Mouse (Mus musculus): ENCODE data around the gene Krt20.
A peak's percentile ranks its signal among the peaks of the same experiment; 100 is the strongest.

Gene Krt20

DNA sequence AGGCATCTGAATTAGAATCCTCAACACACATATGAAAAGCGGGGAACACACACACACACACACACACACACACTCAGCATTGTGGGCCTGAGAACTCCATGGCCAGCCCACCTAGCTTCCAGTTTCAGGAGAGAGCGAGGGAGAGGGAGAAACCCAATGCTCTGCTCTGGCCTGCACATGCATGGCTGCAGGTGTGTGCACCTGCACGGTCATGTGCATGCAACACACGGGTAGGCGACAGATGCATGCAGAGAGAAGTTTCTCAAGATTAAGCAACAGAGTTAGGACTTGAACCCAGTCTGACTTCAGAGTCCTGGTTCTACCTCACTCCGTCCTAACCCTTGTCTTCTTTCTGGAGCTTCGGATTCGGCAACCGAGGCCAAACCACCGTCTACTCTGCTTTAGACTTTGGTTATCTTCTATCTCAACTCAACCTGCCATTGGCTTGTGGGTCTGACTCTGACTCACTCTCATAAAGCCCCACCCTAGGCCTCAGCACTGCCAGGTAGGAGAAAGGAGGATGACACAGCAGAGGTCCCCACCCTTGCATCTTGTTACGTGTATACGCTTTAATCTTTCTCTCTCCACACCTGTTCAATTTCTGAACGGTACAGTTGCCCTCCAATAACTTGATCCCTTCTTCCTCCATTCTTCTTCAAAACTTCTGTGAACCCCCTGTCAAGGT is 23.3 kb downstream of the Krt20 start:
- DNase-seq (ENCODE audit: extremely low spot score, low spot score), result no peak

DNA sequence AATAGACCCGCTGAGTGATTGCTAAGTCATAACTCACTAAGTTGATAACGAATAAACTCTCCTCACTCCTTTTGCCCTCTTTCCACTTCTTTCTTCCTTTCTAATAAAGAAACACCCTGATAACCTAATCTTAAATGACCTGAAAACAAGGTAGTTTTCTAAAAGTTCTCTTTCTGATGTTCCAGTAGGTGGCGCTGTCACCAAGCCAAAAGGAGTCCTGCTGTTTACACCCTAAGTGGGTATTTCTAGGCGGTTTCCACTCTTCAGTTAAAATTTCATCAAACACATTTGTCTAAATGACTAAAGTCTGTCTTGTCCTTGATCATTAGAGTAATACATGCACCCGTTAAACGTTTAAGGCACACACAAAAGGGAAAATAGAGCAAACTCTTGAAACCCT is 24.7 kb downstream of the Krt20 start:
- DNase-seq (ENCODE audit: extremely low spot score, low spot score), result peak; percentile 21

DNA sequence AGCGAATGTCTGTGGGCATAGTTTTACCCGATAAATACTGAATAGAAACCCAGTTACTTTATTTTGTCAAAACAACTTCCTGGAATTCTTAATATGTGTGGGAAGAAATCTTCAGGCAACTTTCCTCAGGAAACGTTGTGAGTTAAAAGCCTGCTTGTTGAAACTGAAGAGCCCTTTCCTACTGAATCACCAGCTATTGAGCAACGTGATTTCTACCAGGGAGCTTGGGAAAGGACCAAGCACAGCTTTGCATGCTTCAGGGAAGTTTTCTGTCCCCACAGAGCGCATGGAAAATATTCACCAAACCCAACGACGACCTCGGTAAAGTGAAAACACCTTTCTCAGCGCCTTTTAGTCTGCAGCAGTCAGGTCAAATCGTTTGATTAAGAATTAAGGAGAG is 31.8 kb downstream of the Krt20 start:
- no peak for DNase-seq (ENCODE audit: extremely low spot score, low spot score)

DNA sequence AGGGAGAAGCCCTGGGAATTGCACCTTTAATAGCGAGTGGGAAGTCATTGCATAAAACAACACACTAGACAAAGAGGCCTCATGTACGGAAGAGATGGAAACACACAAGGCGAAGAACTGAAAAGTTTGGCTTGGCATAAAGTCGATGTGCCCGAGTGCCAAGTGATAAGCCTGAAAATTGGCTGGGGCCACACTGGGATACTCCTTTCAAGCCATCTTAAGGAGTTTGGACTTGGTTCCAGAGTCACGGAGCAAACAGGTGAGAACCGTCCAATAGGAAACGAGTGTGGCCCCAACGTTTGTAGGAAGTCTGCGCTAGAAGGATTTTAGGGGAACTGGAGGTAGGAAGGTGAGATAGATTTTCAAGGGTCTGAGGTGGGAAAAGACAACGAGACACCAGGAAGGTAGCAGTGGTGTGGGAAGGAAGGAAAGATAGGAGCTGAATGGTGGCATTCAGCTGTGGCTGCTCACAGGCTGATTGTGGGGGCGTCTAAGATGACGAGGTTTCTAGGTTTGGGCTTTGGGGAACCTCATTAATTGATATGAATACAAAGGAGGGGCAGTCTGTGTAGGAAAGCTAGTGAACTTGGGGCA is 37.9 kb downstream of the Krt20 start:
- no peak for DNase-seq (ENCODE audit: extremely low spot score, low spot score)

DNA sequence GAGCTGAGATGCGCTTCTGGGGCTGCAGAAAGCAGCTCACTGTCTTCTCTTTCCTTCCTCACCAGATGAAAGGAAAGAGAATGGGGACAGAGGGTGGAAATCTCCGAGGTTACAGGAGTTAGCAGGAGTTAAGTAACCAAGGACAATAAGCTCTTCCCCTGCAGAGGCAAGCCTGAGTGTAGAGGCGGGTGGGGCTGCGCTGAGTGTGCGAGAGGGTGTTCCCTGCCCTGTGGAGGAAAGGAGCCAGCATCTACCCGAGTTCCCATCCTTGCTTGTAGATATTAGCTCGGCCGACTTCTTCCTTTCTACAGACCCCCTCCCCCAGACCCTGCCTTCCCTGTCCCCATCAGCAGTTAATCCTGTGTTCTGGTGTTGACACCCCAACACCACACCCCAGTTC is 39.1 kb downstream of the Krt20 start:
- DNase-seq (ENCODE audit: extremely low spot score, low spot score), result no peak

DNA sequence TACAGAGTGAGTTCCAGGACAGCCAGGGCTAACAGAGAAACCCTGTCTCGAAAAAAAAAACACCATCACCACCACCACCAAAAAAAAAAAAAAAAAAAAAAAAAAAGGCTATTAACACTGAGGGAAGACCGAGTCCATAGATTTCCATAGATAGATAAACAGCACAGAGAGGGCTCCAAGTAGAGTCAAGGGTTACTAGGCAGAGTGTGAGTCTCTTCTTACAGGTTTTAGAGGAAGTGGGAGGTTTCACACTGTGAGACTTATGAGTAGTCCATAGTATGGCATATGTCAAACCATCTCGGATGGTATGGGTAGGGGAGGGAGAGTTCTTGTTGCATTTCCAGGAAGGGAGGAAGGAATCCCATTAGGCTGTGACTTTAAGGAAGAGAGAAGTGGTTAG is 39.9 kb downstream of the Krt20 start:
- no peak for DNase-seq (ENCODE audit: extremely low spot score, low spot score)

DNA sequence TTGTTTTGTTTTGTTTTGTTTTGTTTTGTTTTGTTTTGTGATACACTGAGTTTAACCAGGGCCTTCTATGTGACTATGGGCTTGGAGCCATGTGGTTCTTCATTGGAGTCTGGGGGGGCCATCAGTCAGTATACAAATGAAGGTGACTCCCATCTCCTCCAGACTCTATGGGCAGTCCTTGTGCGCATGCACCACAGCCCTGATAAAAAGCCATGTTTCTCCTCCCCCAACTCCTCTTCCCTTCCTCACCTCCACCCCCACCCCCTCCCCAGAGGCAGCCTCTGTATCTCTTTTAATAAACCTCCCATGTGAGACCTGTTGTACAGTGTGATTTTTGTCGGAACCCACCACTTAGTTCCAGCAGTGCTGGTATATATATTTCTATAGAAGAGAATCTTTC is 41.3 kb downstream of the Krt20 start:
- DNase-seq (ENCODE audit: extremely low spot score, low spot score), result no peak

DNA sequence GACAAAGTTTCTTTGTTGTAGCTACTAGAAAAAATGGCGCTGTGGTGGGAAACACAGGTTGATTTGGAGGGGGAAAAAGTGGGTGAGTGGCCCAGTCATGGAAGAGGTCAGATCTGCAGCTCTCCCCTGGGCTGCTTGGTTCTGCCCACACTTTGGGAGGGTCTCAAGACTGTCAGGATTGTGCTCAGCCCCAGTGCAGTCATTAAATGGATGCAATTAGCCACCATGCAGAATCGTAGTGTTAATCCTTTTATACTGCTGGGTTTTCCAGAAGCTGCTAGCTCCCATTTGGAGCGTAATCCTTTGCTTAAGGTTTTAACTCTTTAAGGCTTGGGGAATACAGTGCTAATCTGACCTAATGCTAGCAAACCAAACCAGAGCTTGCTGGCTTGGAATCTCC is 41.9 kb downstream of the Krt20 start:
- no peak for DNase-seq (ENCODE audit: extremely low spot score, low spot score)

DNA sequence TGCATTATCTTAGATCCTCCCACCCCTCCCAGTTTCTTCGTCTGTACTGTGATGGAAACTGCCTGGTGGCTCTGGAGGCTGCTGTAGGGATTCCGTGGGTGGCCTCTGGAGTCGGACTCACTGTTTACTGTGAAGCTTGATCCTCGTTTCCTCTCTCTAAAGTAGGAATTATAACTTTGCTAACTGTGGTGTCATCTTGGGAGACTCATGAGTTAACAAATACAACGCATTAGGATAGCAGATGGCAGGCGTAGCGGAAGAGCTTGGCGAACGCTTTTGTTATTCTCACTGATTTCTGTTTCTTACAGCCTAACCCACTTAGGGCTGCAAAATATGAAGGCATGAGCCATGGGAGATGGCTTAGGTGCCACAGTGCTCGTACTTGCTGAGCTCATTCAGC is 45.5 kb downstream of the Krt20 start:
- DNase-seq (ENCODE audit: extremely low spot score, low spot score), result no peak

DNA sequence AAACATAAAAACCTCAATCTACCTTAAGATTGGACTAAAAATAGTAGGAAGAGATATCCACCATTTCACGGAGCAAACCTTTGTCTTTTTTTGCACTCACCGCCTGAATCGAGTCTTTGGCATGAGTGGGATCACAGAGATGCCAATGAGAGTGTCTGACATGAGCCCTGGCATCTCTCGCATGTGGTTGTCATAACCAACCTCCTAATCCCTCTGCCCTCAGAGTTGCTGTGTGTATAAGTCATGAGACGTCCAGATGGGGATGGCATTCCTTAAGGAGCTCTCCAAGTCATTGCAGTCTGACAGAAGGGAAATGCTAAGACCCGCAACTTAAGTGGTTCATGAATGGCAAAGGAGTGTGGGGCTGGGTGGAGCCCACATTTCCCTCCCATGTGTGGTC is 46.6 kb downstream of the Krt20 start:
- DNase-seq (ENCODE audit: extremely low spot score, low spot score), result no peak

DNA sequence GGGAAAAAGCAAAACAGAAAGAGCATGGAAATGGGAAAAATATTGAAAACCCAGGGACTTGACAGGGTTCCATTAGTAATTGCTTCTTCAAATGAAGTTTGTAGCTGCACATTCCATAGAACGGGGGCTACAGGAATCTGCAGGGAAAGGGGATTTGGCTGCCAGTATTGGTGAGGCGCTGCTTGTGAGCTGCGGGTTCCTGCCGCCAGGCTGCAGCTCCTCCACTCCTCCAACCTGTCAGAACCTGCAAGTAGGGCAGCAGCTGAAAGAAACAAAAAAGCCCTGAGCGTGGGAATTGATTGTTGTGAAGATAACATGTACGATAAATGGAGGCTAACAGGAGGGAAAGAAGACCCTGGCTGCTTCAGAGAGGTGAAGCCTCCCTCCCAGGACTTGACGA is 47.1 kb downstream of the Krt20 start:
- no peak for DNase-seq (ENCODE audit: extremely low spot score, low spot score)

DNA sequence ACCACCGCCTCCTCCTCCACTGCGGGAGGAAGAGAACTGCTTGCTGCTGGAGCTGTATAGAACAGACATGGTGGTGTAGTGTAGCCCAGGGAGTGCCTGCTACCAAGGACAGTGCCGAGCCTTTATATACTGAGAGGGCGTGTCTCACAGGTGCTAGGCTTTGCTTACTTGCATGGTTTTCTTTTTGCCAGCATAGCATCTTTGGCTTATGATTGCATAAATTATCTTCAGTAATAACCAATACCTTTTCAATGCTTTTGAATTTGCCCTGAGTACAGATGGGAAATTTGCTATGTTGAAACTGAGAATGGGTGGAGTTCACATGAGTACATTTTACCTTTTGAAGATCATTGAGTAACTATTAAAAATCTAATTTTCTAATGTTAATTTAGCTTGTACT is 48.7 kb downstream of the Krt20 start, which contains the start of gene Krt10:
TSS of gene Krt10 (minus strand) at position 101 of the 400 bp plus-strand sequence.
- DNase-seq (ENCODE audit: extremely low spot score, low spot score), result no peak

DNA sequence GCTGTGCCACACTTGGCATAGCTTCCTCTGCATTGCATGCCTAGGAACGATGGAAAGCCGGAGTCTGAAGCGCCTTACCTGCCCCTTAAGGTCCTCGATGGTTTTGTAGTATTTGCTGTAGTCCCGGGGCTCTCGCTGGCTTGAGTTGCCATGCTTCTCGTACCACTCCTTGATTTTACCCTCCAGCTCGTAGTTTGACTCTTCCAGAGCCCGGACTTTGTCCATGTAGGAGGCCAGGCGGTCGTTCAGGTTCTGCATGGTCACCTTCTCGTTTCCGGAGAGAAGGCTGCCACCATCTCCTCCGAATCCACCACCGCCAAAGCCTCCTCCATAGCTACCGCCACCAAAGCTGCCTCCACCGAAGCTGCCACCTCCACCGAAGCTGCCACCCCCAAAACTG is 49.3 kb downstream of the Krt20 start:
- no peak for DNase-seq (ENCODE audit: extremely low spot score, low spot score)

DNA sequence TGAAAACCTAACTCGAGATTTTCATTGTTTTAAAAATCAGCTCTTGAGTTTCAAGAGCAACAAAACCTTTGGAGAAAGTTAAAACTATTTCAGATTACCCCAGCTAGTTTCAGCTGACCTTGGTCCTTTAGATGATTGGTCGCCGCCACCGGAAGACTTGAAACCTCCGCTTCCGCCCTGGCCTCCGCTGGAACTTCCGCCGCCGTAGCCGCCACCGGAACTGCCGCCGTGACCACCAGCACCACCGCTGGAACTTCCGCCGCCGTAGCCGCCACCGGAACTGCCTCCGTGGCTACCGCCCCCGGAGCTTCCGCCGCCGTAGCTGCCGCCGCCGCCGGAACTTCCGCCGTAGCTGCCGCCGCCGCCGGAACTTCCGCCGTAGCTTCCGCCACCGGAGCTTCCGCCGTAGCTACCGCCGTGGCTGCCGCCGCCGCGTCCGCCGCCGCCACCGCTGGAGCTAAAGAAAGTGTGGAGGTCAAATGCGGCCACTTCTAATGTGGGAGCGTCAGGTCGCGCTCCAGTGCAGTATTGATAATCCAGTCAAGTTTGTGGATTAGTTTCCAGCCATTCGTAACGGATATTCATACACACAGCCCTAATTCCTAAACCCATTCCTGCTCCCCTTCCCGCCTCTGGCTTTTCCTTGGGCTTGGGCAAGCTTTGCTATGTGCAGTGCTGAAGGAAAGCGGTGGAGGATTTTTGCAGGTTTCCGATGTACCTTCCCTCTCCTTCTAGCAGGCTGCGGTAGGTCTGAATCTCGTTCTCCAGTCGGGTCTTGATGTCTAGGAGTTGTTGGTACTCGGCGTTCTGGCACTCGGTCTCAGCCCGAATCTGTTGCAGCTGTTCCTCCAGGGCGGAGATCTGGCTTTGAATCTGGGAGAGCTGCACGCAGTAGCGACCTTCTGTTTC is 51.9 kb downstream of the Krt20 start:
- peak; percentile 93 for DNase-seq (ENCODE audit: extremely low spot score, low spot score)

DNA sequence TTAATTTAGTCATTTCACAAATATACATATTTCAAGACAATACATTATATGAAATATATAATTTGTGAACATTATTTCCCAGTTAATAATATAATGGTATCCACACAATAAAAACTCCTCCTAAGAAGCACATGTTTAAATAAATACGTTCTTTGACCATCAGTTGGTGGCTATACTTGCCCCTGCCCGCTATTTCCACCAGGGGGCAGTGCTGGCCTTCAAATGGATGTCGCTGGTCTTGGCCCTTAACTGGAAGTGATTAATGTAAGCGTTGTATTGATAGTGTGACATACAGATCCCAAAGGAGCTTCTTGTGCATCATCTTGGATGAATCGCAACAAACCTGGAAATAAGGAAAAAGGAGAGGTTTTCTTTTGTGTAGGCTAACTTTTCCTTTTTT is 58.4 kb downstream of the Krt20 start:
- peak; percentile 71 for DNase-seq (ENCODE audit: extremely low spot score, low spot score)
